Mouse (Mus musculus) embryo, embryonic 11.5 days (tissue): ENCODE results near the gene Actr3.
A peak's percentile ranks its signal among the peaks of the same experiment; 100 is the strongest.

Experiments
- DNase-seq: peaks from one replicate; pipeline ENCODE4 v3.0.0-alpha.2; 2012; ENCODE audit warnings: low read depth, low spot score

Actr3 gene

GRCm38 (mm10) chr1:125435369-125436135 lies at the start of gene Actr3:
TSS of gene Actr3 (minus strand) at chr1:125435727.
- peak; percentile 100 for DNase-seq

GRCm38 (mm10) chr1:125482459-125483287 lies 47.1 kb upstream of the Actr3 start:
- no peak for DNase-seq

GRCm38 (mm10) chr1:125481842-125482241 lies 46.3 kb upstream of the Actr3 start:
- no peak for DNase-seq

- DNase-seq = no peak
These were observed 43.1 kb upstream of the Actr3 start for GRCm38 (mm10) chr1:125478588-125478987.

GRCm38 (mm10) chr1:125475961-125476682 lies 40.6 kb upstream of the Actr3 start:
- DNase-seq = no peak

GRCm38 (mm10) chr1:125473866-125474265 lies 38.3 kb upstream of the Actr3 start:
- no peak for DNase-seq

GRCm38 (mm10) chr1:125473126-125473666 lies 37.7 kb upstream of the Actr3 start:
- DNase-seq = no peak

GRCm38 (mm10) chr1:125470805-125471648 lies 35.5 kb upstream of the Actr3 start:
- no peak for DNase-seq

- DNase-seq = no peak
These were observed 32.4 kb upstream of the Actr3 start for GRCm38 (mm10) chr1:125467936-125468335.

GRCm38 (mm10) chr1:125466621-125467257 lies 31.2 kb upstream of the Actr3 start:
- no peak for DNase-seq

- DNase-seq = no peak
These were observed 28.5 kb upstream of the Actr3 start for GRCm38 (mm10) chr1:125464011-125464410.

GRCm38 (mm10) chr1:125463349-125463748 lies 27.8 kb upstream of the Actr3 start:
- DNase-seq = no peak

- no peak for DNase-seq
These were observed 27.4 kb upstream of the Actr3 start for GRCm38 (mm10) chr1:125462917-125463316.

- no peak for DNase-seq
These were observed 23.0 kb upstream of the Actr3 start for GRCm38 (mm10) chr1:125458531-125458930.

GRCm38 (mm10) chr1:125455128-125455527 lies 19.6 kb upstream of the Actr3 start:
- no peak for DNase-seq

- no peak for DNase-seq
These were observed 14.9 kb upstream of the Actr3 start for GRCm38 (mm10) chr1:125450282-125451000.

- no peak for DNase-seq
These were observed 12.4 kb upstream of the Actr3 start for GRCm38 (mm10) chr1:125447926-125448325.

GRCm38 (mm10) chr1:125441679-125442078 lies 6.2 kb upstream of the Actr3 start:
- no peak for DNase-seq

GRCm38 (mm10) chr1:125441251-125441650 lies 5.7 kb upstream of the Actr3 start:
- no peak for DNase-seq

GRCm38 (mm10) chr1:125439556-125439955 lies 4.0 kb upstream of the Actr3 start:
- DNase-seq = no peak
